Mouse (Mus musculus): ENCODE data around the gene Igfn1. TPM values are rescaled to one million over a fixed set of nuclear protein-coding genes. Genes with fewer than 3 reads are reported as not detected.

The Igfn1 gene
- polyA plus RNA-seq, 1 experiment from 2014 or later, result not detected

GRCm38 (mm10) chr1:135984105-135984504 is 22.0 kb downstream of the Igfn1 start:
- ATAC-seq (ENCODE audit: insufficient read depth), result no peak
- Histone ChIP-seq H3K27ac (ENCODE audit: low read depth) (no peak overlapping the region), H3K4me2 (no peak overlapping the region), H3K27me3 (ENCODE audit: insufficient read depth, low read length) (no peaks in the 10 kb centered on the region), H3K4me3 (ENCODE audit: low read depth, low read length) (no peak overlapping the region), H3K36me3 (ENCODE audit: insufficient read depth) (no peaks in the 10 kb centered on the region), H3K9me3 (ENCODE audit: low read depth, low read length) (no peaks in the 10 kb centered on the region), H3K4me1 (ENCODE audit: insufficient read depth) (no peaks in the 10 kb centered on the region), H3K9ac (no peak overlapping the region)
- TF ChIP-seq CTCF (IDR thresholded peaks at IDR 0.05; ENCODE audit: low read depth), result no peak
- 16% methylated on average over 5 of the region's 5 CpGs for WGBS
- no peak for DNase-seq

- Histone ChIP-seq H3K4me3 (ENCODE audit: low read depth, low read length) (no peak overlapping the region), H3K9me3 (ENCODE audit: low read depth, low read length) (no peaks in the 10 kb centered on the region), H3K27me3 (ENCODE audit: insufficient read depth, low read length) (no peaks in the 10 kb centered on the region), H3K4me2 (no peak overlapping the region), H3K36me3 (ENCODE audit: insufficient read depth) (no peaks in the 10 kb centered on the region), H3K9ac (no peak overlapping the region), H3K4me1 (ENCODE audit: insufficient read depth) (no peaks in the 10 kb centered on the region), H3K27ac (ENCODE audit: low read depth) (no peak overlapping the region)
- DNase-seq (no peak), ATAC-seq (ENCODE audit: insufficient read depth) (no peak)
- 90% methylated on average over 3 of the region's 3 CpGs for WGBS
- TF ChIP-seq CTCF (IDR thresholded peaks at IDR 0.05; ENCODE audit: low read depth), result no peak
Measured at GRCm38 (mm10) chr1:135972576-135972975, 33.6 kb downstream of the Igfn1 start.

GRCm38 (mm10) chr1:135970486-135970885 is 35.7 kb downstream of the Igfn1 start:
- no peak overlapping the region for H3K4me2 ChIP-seq
- no peak overlapping the region for H3K9ac ChIP-seq
- DNase-seq, result no peak
- H3K36me3 ChIP-seq (ENCODE audit: insufficient read depth), result no peaks in the 10 kb centered on the region
- no peaks in the 10 kb centered on the region for H3K27me3 ChIP-seq (ENCODE audit: insufficient read depth, low read length)
- no peak overlapping the region for H3K27ac ChIP-seq (ENCODE audit: low read depth)
- H3K4me1 ChIP-seq (ENCODE audit: insufficient read depth), result no peaks in the 10 kb centered on the region
- no peak for ATAC-seq (ENCODE audit: insufficient read depth)
- 46% methylated on average over 2 of the region's 2 CpGs for WGBS
- no peak overlapping the region for H3K4me3 ChIP-seq (ENCODE audit: low read depth, low read length)
- H3K9me3 ChIP-seq (ENCODE audit: low read depth, low read length), result no peaks in the 10 kb centered on the region
- TF ChIP-seq CTCF (IDR thresholded peaks at IDR 0.05; ENCODE audit: low read depth), result no peak

- Histone ChIP-seq H3K4me1 (ENCODE audit: insufficient read depth) (no peaks in the 10 kb centered on the region), H3K27ac (ENCODE audit: low read depth) (no peak overlapping the region), H3K4me3 (ENCODE audit: low read depth, low read length) (no peak overlapping the region), H3K27me3 (ENCODE audit: insufficient read depth, low read length) (peaks cover 3% of the 10 kb centered on the region; the same call in 1 of the 2 replicates), H3K9me3 (ENCODE audit: low read depth, low read length) (no peaks in the 10 kb centered on the region), H3K4me2 (no peak overlapping the region), H3K36me3 (ENCODE audit: insufficient read depth) (no peaks in the 10 kb centered on the region), H3K9ac (no peak overlapping the region)
- DNase-seq, result no peak
- no peak for ATAC-seq (ENCODE audit: insufficient read depth)
- 68% methylated on average over 4 of the region's 4 CpGs for WGBS
- no peak for TF ChIP-seq CTCF (IDR thresholded peaks at IDR 0.05; ENCODE audit: low read depth)
Measured at GRCm38 (mm10) chr1:135967739-135968138, 38.4 kb downstream of the Igfn1 start.

- H3K4me1 ChIP-seq (ENCODE audit: insufficient read depth), result no peaks in the 10 kb centered on the region
- no peak overlapping the region for H3K4me3 ChIP-seq (ENCODE audit: low read depth, low read length)
- H3K9me3 ChIP-seq (ENCODE audit: low read depth, low read length), result no peaks in the 10 kb centered on the region
- DNase-seq (no peak), ATAC-seq (ENCODE audit: insufficient read depth) (no peak)
- H3K36me3 ChIP-seq (ENCODE audit: insufficient read depth), result no peaks in the 10 kb centered on the region
- H3K4me2 ChIP-seq, result no peak overlapping the region
- peaks cover 3% of the 10 kb centered on the region; the same call in 1 of the 2 replicates for H3K27me3 ChIP-seq (ENCODE audit: insufficient read depth, low read length)
- TF ChIP-seq CTCF (IDR thresholded peaks at IDR 0.05; ENCODE audit: low read depth), result no peak
- WGBS, result 67% methylated on average over 11 of the region's 11 CpGs
- H3K27ac ChIP-seq (ENCODE audit: low read depth), result no peak overlapping the region
- H3K9ac ChIP-seq, result no peak overlapping the region
Measured at GRCm38 (mm10) chr1:135964561-135964960, 41.6 kb downstream of the Igfn1 start.

- ATAC-seq (ENCODE audit: insufficient read depth) (no peak), DNase-seq (no peak)
- Histone ChIP-seq H3K4me2 (no peak overlapping the region), H3K36me3 (ENCODE audit: insufficient read depth) (no peaks in the 10 kb centered on the region), H3K4me1 (ENCODE audit: insufficient read depth) (no peaks in the 10 kb centered on the region), H3K27me3 (ENCODE audit: insufficient read depth, low read length) (peaks cover 3% of the 10 kb centered on the region; the same call in 1 of the 2 replicates), H3K27ac (ENCODE audit: low read depth) (no peak overlapping the region), H3K9me3 (ENCODE audit: low read depth, low read length) (no peaks in the 10 kb centered on the region), H3K9ac (no peak overlapping the region), H3K4me3 (ENCODE audit: low read depth, low read length) (no peak overlapping the region)
- TF ChIP-seq CTCF (IDR thresholded peaks at IDR 0.05; ENCODE audit: low read depth), result no peak
- WGBS, result 42% methylated on average over 5 of the region's 5 CpGs
Measured at GRCm38 (mm10) chr1:135963177-135963576, 43.0 kb downstream of the Igfn1 start.

GRCm38 (mm10) chr1:135958483-135958882 is 47.7 kb downstream of the Igfn1 start:
- Histone ChIP-seq H3K4me2 (no peak overlapping the region), H3K27me3 (ENCODE audit: insufficient read depth, low read length) (no peaks in the 10 kb centered on the region), H3K4me1 (ENCODE audit: insufficient read depth) (no peaks in the 10 kb centered on the region), H3K27ac (ENCODE audit: low read depth) (no peak overlapping the region), H3K9me3 (ENCODE audit: low read depth, low read length) (no peaks in the 10 kb centered on the region), H3K9ac (no peak overlapping the region), H3K36me3 (ENCODE audit: insufficient read depth) (no peaks in the 10 kb centered on the region), H3K4me3 (ENCODE audit: low read depth, low read length) (no peak overlapping the region)
- ATAC-seq (ENCODE audit: insufficient read depth) (peak; percentile 6; the same call in 1 of the 2 replicates), DNase-seq (peak; percentile 83)
- WGBS, result 35% methylated on average over 4 of the region's 4 CpGs
- TF ChIP-seq CTCF (IDR thresholded peaks at IDR 0.05; ENCODE audit: low read depth), result peak; percentile 86

- H3K4me2 ChIP-seq, result no peak overlapping the region
- peaks cover 2% of the 10 kb centered on the region; the same call in 1 of the 2 replicates for H3K27me3 ChIP-seq (ENCODE audit: insufficient read depth, low read length)
- no peak for ATAC-seq (ENCODE audit: insufficient read depth)
- H3K36me3 ChIP-seq (ENCODE audit: insufficient read depth), result no peaks in the 10 kb centered on the region
- H3K27ac ChIP-seq (ENCODE audit: low read depth), result no peak overlapping the region
- WGBS, result 62% methylated on average over 2 of the region's 2 CpGs
- no peak overlapping the region for H3K4me3 ChIP-seq (ENCODE audit: low read depth, low read length)
- H3K9ac ChIP-seq, result no peak overlapping the region
- DNase-seq, result no peak
- no peaks in the 10 kb centered on the region for H3K9me3 ChIP-seq (ENCODE audit: low read depth, low read length)
- no peaks in the 10 kb centered on the region for H3K4me1 ChIP-seq (ENCODE audit: insufficient read depth)
- TF ChIP-seq CTCF (IDR thresholded peaks at IDR 0.05; ENCODE audit: low read depth), result no peak
Measured at GRCm38 (mm10) chr1:135948871-135949270, 57.3 kb downstream of the Igfn1 start.
